Mouse (Mus musculus) embryonic facial prominence, embryonic 15.5 days (tissue): ENCODE data around the gene Setd7. TPM values are rescaled to one million over a fixed set of nuclear protein-coding genes. Genes with fewer than 3 reads are reported as not detected.

Experiments
- ATAC-seq: fragments of 200-750 bp; cut with Nextera tagmentation; 2 replicates; pipeline ENCODE4 v1.8.0; 2017; ENCODE audit warnings: low read depth, moderate TSS enrichment; ENCODE audit not compliant: insufficient number of reproducible peaks, low FRiP score, low TSS enrichment
- H3K27ac ChIP-seq: fragments of 300-500 bp; sonication (generic); replicated peaks from 2 replicates; pipeline ENCODE4 v1.5.1; 2015; ENCODE audit warnings: mild to moderate bottlenecking, inconsistent platforms
- H3K27me3 ChIP-seq: fragments of 300-500 bp; sonication (generic); 2 replicates; pipeline ENCODE4 v1.6.1; 2015; ENCODE audit warnings: inconsistent platforms
- H3K36me3 ChIP-seq: fragments of 300-500 bp; sonication (generic); 2 replicates; pipeline ENCODE4 v1.6.1; 2015; ENCODE audit warnings: mild to moderate bottlenecking, inconsistent platforms
- H3K4me1 ChIP-seq: fragments of 300-500 bp; sonication (generic); 2 replicates; pipeline ENCODE4 v1.6.1; 2015; ENCODE audit warnings: inconsistent platforms
- H3K4me2 ChIP-seq: fragments of 300-500 bp; sonication (generic); replicated peaks from 2 replicates; pipeline ENCODE4 v1.6.1; 2015; ENCODE audit warnings: mild to moderate bottlenecking, inconsistent platforms
- H3K4me3 ChIP-seq: fragments of 300-500 bp; sonication (generic); replicated peaks from 2 replicates; pipeline ENCODE4 v1.5.1; 2015; ENCODE audit warnings: mild to moderate bottlenecking, inconsistent platforms
- H3K9ac ChIP-seq: fragments of 300-500 bp; sonication (generic); 2 replicates; pipeline ENCODE4 v1.6.1; 2015; ENCODE audit warnings: inconsistent platforms
- H3K9me3 ChIP-seq: fragments of 300-500 bp; sonication (generic); replicated peaks from 2 replicates; pipeline ENCODE4 v1.6.1; 2016; ENCODE audit warnings: inconsistent platforms
- WGBS: fragments of 180-500 bp; shearing (Covaris S2); methylation state at CpG from one replicate; pipeline ENCODE4 v1.1.7; 2015; 5-methylcytosine and 5-hydroxymethylcytosine counted together
- polyA plus RNA-seq: library from polyadenylated mRNA; unstranded; fragments of >200 nt; fragmentation: Nextera tagmentation; extraction: Ambion mirVana; gene quantifications from 2 replicates; pipeline ENCODE4 v1.2.1, GENCODE M21; 2015

The Setd7 gene
- polyA plus RNA-seq, 1 experiment from 2014 or later = 4.2 TPM

GRCm38 (mm10) chr3:51505465-51505864, 55.2 kb downstream of the Setd7 start:
- WGBS = 43% methylated on average over 19 of the region's 19 CpGs
- H3K27ac ChIP-seq = no peak overlapping the region
- no peak overlapping the region for H3K4me2 ChIP-seq
- ATAC-seq = no peak
- no peaks in the 10 kb centered on the region for H3K36me3 ChIP-seq
- H3K4me1 ChIP-seq = 0 out of 2 replicates have a peak, but pooled peaks cover 3% of the 10 kb centered on the region
- H3K4me3 ChIP-seq = no peak overlapping the region
- H3K9ac ChIP-seq = no peak overlapping the region
- H3K27me3 ChIP-seq = no peaks in the 10 kb centered on the region
- no peaks in the 10 kb centered on the region for H3K9me3 ChIP-seq

GRCm38 (mm10) chr3:51504385-51504952, 56.2 kb downstream of the Setd7 start:
- Histone ChIP-seq H3K36me3 (no peaks in the 10 kb centered on the region), H3K27ac (no peak overlapping the region), H3K9ac (no peak overlapping the region), H3K4me2 (no peak overlapping the region), H3K4me1 (0 out of 2 replicates have a peak, but pooled peaks cover 3% of the 10 kb centered on the region), H3K27me3 (no peaks in the 10 kb centered on the region), H3K4me3 (no peak overlapping the region), H3K9me3 (no peaks in the 10 kb centered on the region)
- no peak for ATAC-seq
- WGBS = 57% methylated on average over 11 of the region's 11 CpGs

GRCm38 (mm10) chr3:51499876-51500275, 60.8 kb downstream of the Setd7 start:
- no peak for ATAC-seq
- no peak overlapping the region for H3K4me3 ChIP-seq
- H3K9me3 ChIP-seq = no peaks in the 10 kb centered on the region
- no peak overlapping the region for H3K27ac ChIP-seq
- no peak overlapping the region for H3K4me2 ChIP-seq
- no peaks in the 10 kb centered on the region for H3K36me3 ChIP-seq
- 84% methylated on average over 4 of the region's 4 CpGs for WGBS
- no peaks in the 10 kb centered on the region for H3K27me3 ChIP-seq
- H3K4me1 ChIP-seq = no peaks in the 10 kb centered on the region
- H3K9ac ChIP-seq = no peak overlapping the region

- no peak overlapping the region for H3K9ac ChIP-seq
- H3K4me3 ChIP-seq = no peak overlapping the region
- H3K4me1 ChIP-seq = no peaks in the 10 kb centered on the region
- no peaks in the 10 kb centered on the region for H3K27me3 ChIP-seq
- no peak for ATAC-seq
- no peaks in the 10 kb centered on the region for H3K9me3 ChIP-seq
- H3K27ac ChIP-seq = no peak overlapping the region
- peaks cover 5% of the 10 kb centered on the region for H3K36me3 ChIP-seq
- no peak overlapping the region for H3K4me2 ChIP-seq
- WGBS = 60% methylated on average over 5 of the region's 5 CpGs
Observed at GRCm38 (mm10) chr3:51498659-51499058, 62.0 kb downstream of the Setd7 start.

GRCm38 (mm10) chr3:51497978-51498377, 62.7 kb downstream of the Setd7 start:
- H3K9me3 ChIP-seq = no peaks in the 10 kb centered on the region
- H3K27ac ChIP-seq = no peak overlapping the region
- ATAC-seq = no peak
- H3K9ac ChIP-seq = no peak overlapping the region
- no peaks in the 10 kb centered on the region for H3K27me3 ChIP-seq
- H3K4me3 ChIP-seq = no peak overlapping the region
- H3K4me2 ChIP-seq = no peak overlapping the region
- WGBS = 90% methylated on average over 1 of the region's 1 CpGs
- H3K4me1 ChIP-seq = no peaks in the 10 kb centered on the region
- peaks cover 12% of the 10 kb centered on the region for H3K36me3 ChIP-seq

GRCm38 (mm10) chr3:51495646-51496045, 65.0 kb downstream of the Setd7 start:
- Histone ChIP-seq H3K4me3 (no peak overlapping the region), H3K4me2 (no peak overlapping the region), H3K9ac (no peak overlapping the region), H3K27ac (no peak overlapping the region), H3K27me3 (no peaks in the 10 kb centered on the region), H3K4me1 (no peaks in the 10 kb centered on the region), H3K9me3 (no peaks in the 10 kb centered on the region), H3K36me3 (peaks cover 14% of the 10 kb centered on the region)
- no peak for ATAC-seq
- WGBS = 89% methylated on average over 9 of the region's 9 CpGs

GRCm38 (mm10) chr3:51494466-51494865, 66.2 kb downstream of the Setd7 start:
- no peaks in the 10 kb centered on the region for H3K4me1 ChIP-seq
- H3K4me3 ChIP-seq = no peak overlapping the region
- H3K9ac ChIP-seq = no peak overlapping the region
- WGBS = 75% methylated on average over 2 of the region's 2 CpGs
- H3K4me2 ChIP-seq = no peak overlapping the region
- H3K36me3 ChIP-seq = peaks cover 14% of the 10 kb centered on the region
- H3K9me3 ChIP-seq = no peaks in the 10 kb centered on the region
- H3K27ac ChIP-seq = no peak overlapping the region
- no peaks in the 10 kb centered on the region for H3K27me3 ChIP-seq
- no peak for ATAC-seq

GRCm38 (mm10) chr3:51493272-51493838, 67.3 kb downstream of the Setd7 start:
- Histone ChIP-seq H3K4me3 (no peak overlapping the region), H3K4me1 (no peaks in the 10 kb centered on the region), H3K4me2 (no peak overlapping the region), H3K9me3 (no peaks in the 10 kb centered on the region), H3K27me3 (no peaks in the 10 kb centered on the region), H3K27ac (no peak overlapping the region), H3K9ac (no peak overlapping the region), H3K36me3 (peaks cover 14% of the 10 kb centered on the region)
- 81% methylated on average over 13 of the region's 13 CpGs for WGBS
- no peak for ATAC-seq

- no peak for ATAC-seq
- no peaks in the 10 kb centered on the region for H3K27me3 ChIP-seq
- no peak overlapping the region for H3K27ac ChIP-seq
- H3K4me3 ChIP-seq = no peak overlapping the region
- peaks cover 8% of the 10 kb centered on the region for H3K4me1 ChIP-seq
- no peak overlapping the region for H3K4me2 ChIP-seq
- no peak overlapping the region for H3K9ac ChIP-seq
- 75% methylated on average over 7 of the region's 7 CpGs for WGBS
- H3K36me3 ChIP-seq = peaks cover 18% of the 10 kb centered on the region
- H3K9me3 ChIP-seq = no peaks in the 10 kb centered on the region
Observed at GRCm38 (mm10) chr3:51490088-51490753, 70.5 kb downstream of the Setd7 start.

- H3K4me3 ChIP-seq = no peak overlapping the region
- ATAC-seq = no peak
- no peaks in the 10 kb centered on the region for H3K9me3 ChIP-seq
- H3K4me2 ChIP-seq = no peak overlapping the region
- H3K9ac ChIP-seq = no peak overlapping the region
- H3K27me3 ChIP-seq = no peaks in the 10 kb centered on the region
- no peak overlapping the region for H3K27ac ChIP-seq
- H3K4me1 ChIP-seq = peaks cover 19% of the 10 kb centered on the region
- WGBS = 88% methylated on average over 4 of the region's 4 CpGs
- peaks cover 3% of the 10 kb centered on the region; the same call in 1 of the 2 replicates for H3K36me3 ChIP-seq
Observed at GRCm38 (mm10) chr3:51486491-51487195, 74.0 kb downstream of the Setd7 start.

GRCm38 (mm10) chr3:51485347-51485746, 75.3 kb downstream of the Setd7 start:
- Histone ChIP-seq H3K4me3 (peak overlapping the region; percentile 87), H3K4me1 (peaks cover 19% of the 10 kb centered on the region), H3K36me3 (peaks cover 3% of the 10 kb centered on the region; the same call in 1 of the 2 replicates), H3K27me3 (no peaks in the 10 kb centered on the region), H3K4me2 (peak overlapping the region; percentile 75), H3K9ac (no peak overlapping the region), H3K9me3 (no peaks in the 10 kb centered on the region), H3K27ac (no peak overlapping the region)
- ATAC-seq = no peak
- WGBS = 53% methylated on average over 4 of the region's 4 CpGs
